Mouse (Mus musculus): Measurements from ENCODE around the gene Bhlha9.
"Not testable (repeated sequence)": the region's sequence is repeated elsewhere in the genome, so short reads cannot be mapped to it uniquely, and the experiment has no call there.

The Bhlha9 gene

GRCm38 (mm10) chr11:76661790-76662468 is 10.3 kb upstream of the Bhlha9 start:
- DNase-seq (ENCODE audit: low read depth), result no peak

- no peak for DNase-seq (ENCODE audit: low read depth)
Observed at GRCm38 (mm10) chr11:76666002-76666649, 6.1 kb upstream of the Bhlha9 start.

- no peak for DNase-seq (ENCODE audit: low read depth)
Observed at GRCm38 (mm10) chr11:76667807-76668206, 4.5 kb upstream of the Bhlha9 start.

GRCm38 (mm10) chr11:76672561-76673384 is 503 bp downstream of the Bhlha9 start:
- no peak for DNase-seq (ENCODE audit: low read depth)

- DNase-seq (ENCODE audit: low read depth), result no peak
Observed at GRCm38 (mm10) chr11:76674199-76674598, 1.9 kb downstream of the Bhlha9 start.

- no peak for DNase-seq (ENCODE audit: low read depth)
Observed at GRCm38 (mm10) chr11:76674704-76675103, 2.4 kb downstream of the Bhlha9 start.

GRCm38 (mm10) chr11:76679508-76679907 is 7.2 kb downstream of the Bhlha9 start, which contains the start of gene Trarg1:
Gene Trarg1 (plus strand): TSS chr11:76679808.
- not testable (repeated sequence) for DNase-seq (ENCODE audit: low read depth)

GRCm38 (mm10) chr11:76685604-76686003 is 13.3 kb downstream of the Bhlha9 start:
- DNase-seq (ENCODE audit: low read depth), result no peak

- DNase-seq (ENCODE audit: low read depth), result no peak
Observed at GRCm38 (mm10) chr11:76692096-76692495, 19.8 kb downstream of the Bhlha9 start.

GRCm38 (mm10) chr11:76695810-76696209 is 23.5 kb downstream of the Bhlha9 start:
- DNase-seq (ENCODE audit: low read depth), result no peak

- DNase-seq (ENCODE audit: low read depth), result no peak
Observed at GRCm38 (mm10) chr11:76699626-76700025, 27.4 kb downstream of the Bhlha9 start.

GRCm38 (mm10) chr11:76707656-76708055 is 35.4 kb downstream of the Bhlha9 start:
- DNase-seq (ENCODE audit: low read depth), result no peak

GRCm38 (mm10) chr11:76708066-76708465 is 35.8 kb downstream of the Bhlha9 start:
- no peak for DNase-seq (ENCODE audit: low read depth)

- DNase-seq (ENCODE audit: low read depth), result no peak
Observed at GRCm38 (mm10) chr11:76708881-76709280, 36.6 kb downstream of the Bhlha9 start.

GRCm38 (mm10) chr11:76709625-76710452 is 37.6 kb downstream of the Bhlha9 start:
- DNase-seq (ENCODE audit: low read depth), result no peak

GRCm38 (mm10) chr11:76717000-76717399 is 44.7 kb downstream of the Bhlha9 start:
- DNase-seq (ENCODE audit: low read depth), result no peak

Data from c-Kit-positive CD71-positive TER-119-negative erythroid progenitor cells, embryonic 14.5 days (primary cell).